Mouse (Mus musculus) cerebellum, postnatal 36 days (tissue): ENCODE data around the gene AC161166.1.
A peak's percentile ranks its signal among the peaks of the same experiment; 100 is the strongest.
"Not testable (repeated sequence)": the region's sequence is repeated elsewhere in the genome, so short reads cannot be mapped to it uniquely, and the experiment has no call there.

ENCODE experiments used
- DNase-seq, 2 experiments: peaks; one replicate each; pipeline ENCODE4 v3.0.0; 2021 to 2022; ENCODE audit warnings: mixed read lengths in 2 of 2

Gene AC161166.1

DNA sequence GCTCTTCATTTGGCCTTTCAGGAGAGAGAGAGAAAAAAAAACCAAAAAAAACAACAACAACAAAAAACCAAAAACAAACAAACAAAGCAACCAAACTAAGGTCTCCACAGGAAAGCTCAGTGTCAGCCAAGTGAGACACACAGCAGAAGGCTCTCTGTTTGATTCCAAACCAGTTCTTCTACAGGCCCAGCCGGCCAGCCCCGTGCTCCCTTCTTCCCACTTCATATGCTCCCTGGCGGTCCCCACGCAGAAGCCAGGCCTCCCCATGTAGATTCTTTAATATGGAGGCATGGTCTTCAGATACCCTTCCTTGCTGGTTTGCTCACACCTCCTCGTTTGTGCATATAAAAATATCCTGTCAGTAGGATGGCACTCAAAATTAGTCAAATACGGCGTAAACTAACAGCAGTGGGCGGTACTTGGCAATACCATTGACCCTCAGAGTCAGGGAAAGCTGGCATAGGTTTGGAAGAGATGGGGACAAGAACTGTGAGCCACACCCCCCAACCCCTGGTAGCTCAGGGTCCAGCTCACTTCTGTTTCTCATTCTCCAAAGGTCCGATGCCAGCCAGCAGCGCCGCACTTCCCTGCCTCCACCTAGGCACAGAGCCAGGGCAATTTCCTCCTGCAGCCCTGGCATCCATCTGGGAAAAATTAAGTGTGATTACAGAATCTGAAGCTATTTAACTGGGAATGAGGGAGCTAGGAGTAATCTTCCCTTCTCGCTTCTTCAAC, 13.6 kb upstream of the AC161166.1 start:
- peak; percentile 78 to 79 for DNase-seq

DNA sequence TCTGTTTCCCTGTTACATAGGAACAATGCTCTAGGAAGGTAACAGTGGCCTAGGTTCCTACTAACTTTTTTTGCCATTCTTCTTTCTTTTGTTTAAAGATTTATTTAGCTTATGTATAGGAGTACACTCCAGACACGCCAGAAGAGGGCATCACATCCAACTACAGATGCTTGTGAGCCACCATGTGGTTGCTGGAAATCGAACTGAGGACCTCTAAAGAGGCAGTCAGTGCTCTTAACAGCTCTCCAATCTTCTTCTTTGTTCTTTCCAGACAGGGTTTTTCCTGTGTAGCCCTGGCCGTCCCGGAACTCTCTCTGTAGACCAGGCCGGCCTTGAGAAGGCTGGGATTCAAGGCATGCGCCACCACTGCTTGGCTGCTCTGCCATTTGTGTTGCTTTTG, 12.7 kb upstream of the AC161166.1 start:
- DNase-seq: no peak

GRCm38 (mm10) chr7:24523723-24524122, 11.5 kb upstream of the AC161166.1 start:
- no peak for DNase-seq

DNA sequence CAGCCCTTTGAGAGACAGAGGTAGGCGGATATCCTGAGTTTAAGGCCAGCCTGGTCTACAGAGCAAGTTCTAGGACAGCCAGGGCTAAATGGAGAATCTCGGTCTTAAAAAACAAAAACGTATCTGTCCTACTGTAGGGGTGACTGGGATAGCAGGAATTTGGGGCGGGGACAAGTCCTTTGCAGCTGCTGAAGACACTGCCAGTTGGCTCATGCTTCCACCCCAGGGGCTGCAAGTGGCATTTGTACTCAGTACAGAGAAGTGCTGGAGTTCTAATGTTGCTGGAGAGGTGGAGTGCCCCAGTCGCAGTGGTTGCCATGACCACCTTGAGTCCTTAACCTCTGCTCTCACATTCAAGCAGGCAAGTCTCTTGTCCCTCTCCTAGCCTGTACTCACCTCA, 10.6 kb upstream of the AC161166.1 start:
- no peak for DNase-seq

GRCm38 (mm10) chr7:24520054-24520453, 7.8 kb upstream of the AC161166.1 start:
- not testable (repeated sequence) for DNase-seq

DNA sequence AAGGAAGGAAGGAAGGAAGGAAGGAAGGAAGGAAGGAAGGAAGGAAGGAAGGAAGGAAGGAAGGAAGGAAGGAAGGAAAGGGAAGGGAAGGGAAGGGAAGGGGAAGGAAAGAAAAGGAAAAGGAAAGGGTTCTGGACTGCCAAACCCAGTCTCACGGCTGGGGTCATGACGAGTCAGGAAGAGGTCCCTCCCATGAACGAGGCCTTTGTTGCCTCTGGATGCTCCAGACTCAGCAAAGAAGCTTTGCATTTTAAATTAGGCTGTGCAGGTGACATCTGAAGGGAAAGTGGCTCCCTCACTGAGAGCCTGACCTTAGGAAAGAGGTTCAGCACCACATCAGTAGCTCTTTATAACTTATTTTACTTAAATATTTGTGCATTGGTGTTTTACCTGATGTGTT, 6.9 kb upstream of the AC161166.1 start:
- no peak for DNase-seq

DNA sequence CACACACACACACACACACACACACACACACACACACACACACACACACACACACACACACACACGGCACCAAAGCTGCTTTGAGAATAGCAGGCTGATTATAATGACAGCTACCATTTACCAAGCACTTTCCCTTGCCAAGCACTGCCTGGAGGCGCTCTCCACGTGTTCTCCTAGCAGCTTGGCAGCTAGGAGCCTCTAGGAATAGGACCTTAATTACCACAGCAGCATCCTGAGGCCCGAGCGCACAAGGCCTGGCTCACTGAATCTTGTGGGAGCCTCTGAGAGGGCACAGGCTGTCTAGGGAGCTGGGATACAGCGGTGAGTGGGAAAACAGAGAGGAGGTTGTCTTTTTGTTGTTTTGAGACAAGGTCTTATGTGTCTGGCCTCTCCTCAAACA, 5.4 kb upstream of the AC161166.1 start:
- no peak for DNase-seq

DNA sequence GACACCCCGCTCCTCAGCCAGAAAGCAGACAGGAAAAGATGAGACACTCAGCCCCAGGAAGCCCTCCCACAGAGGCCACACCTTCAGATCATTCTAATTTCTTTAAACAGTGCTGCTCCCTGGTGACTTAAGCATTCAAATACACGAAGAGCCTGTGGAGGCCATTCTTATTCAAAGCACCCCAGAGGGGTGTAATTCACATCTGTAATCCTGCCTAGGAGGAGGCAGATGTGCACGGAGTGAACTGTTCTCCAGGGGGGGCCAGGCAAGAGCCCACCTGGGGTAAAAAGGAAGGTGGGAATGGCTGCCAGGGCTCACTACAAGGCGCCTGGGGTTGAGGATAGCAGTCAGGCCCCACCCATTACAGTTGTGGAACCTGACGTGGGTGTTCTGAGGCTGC, 4.8 kb upstream of the AC161166.1 start:
- no peak for DNase-seq

DNA sequence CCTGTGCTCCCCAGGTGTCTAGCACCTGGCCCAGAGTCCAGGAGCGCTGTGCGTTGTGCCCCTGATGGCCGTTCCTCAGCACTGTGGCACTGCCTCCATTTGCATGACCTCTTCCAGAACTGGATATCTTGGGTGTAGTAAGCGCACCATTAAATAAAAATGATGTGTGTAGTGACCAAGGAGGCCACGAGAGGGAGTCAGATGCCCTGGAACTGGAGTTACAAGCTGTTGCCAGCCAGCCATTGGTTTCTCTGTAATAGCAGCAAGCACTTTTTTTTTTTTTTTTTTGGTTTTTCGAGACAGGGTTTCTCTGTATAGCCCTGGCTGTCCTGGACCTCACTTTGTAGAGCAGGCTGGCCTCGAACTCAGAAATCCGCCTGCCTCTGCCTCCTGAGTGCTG, 4.1 kb upstream of the AC161166.1 start:
- peak; percentile 64 to 69 for DNase-seq

GRCm38 (mm10) chr7:24507726-24508114, 4.5 kb downstream of the AC161166.1 start:
- DNase-seq: no peak

DNA sequence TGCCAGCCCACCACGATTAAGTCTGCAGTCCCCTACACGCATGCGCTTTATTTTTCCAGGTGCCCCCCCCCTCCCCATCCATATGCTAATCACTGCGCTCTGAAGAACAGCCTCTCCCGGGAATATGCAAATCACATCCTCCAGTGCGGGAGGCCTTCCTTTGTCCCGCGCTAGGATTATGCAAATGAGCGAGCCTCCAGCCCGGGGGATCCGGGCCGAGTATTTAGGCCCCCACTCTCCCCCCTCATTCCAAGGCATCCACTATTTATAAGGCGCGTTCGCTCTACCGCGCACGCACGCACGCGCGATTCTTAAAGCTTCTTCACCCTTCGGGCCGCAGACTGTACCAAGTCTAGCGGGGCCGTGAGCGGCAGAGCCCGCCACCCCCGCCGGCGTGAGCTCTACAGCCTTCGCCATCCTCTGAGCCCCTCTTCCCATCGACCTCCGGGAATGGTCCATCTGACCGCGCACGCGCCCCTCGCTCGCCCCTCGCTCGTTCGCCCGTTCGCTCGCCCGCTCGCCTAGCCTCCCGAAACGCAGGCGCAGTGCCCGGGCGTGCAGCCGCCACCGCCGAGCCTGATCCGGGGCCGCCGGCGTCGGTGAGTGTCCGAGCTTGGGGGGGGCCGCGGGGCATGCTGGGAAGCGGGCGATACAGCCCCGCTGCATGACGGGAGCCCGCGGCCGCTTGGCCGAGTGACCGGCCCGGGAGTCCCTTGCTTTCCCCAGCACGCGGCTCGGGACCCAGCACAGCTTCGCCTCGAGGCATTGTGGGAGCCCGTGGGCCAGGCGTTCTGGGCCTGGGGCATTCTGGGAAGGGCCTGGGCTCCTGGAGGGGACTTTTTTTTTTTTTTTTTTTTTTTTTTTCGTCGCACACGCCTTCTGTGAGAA, 5.2 kb downstream of the AC161166.1 start, which contains the start of gene Zfp428:
Zfp428 (plus strand) TSS at position 169 of the 888 bp plus-strand sequence.
- peak; percentile 90 to 92 for DNase-seq

DNA sequence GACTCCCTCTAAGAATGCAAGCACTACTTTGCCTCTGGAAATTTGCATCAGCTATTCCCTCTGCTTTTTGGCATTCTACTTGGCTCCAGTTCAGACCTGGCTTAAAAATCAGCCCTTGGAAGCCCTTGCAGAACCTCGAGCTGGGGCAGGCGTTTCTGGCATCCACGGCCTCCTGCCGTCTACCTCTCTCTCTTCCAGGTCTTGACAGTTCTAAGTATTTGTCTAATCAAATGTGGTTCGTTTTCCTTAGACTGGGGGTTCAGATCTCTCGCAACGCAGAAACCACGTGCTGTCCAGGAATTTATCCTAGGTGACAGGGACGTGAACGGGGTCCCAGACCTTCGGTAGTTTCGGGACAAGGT, 5.8 kb downstream of the AC161166.1 start:
- DNase-seq: peak; percentile 70 to 78

DNA sequence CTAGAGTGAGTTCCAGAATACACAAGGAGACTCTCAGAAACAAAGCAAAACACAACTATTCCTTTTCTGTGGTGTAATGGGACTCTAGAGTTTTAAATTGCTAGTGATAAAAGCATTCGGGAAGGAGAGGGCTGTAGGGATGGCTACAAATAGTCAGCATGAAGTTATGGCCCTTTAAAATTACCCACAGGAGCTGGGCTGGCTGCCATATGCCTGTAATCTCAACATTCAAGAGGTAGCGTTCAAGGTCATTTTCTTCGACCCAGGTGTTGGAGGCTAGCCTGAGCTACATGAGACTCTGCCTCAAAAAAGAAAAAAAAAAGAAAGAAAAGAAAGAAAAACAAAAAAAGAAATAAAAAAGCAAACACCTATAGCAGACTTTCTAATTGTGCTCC, 6.2 kb downstream of the AC161166.1 start:
- DNase-seq: peak in 1 of 2 experiments; percentile 52

GRCm38 (mm10) chr7:24505447-24506064, 6.7 kb downstream of the AC161166.1 start:
- DNase-seq: no peak

DNA sequence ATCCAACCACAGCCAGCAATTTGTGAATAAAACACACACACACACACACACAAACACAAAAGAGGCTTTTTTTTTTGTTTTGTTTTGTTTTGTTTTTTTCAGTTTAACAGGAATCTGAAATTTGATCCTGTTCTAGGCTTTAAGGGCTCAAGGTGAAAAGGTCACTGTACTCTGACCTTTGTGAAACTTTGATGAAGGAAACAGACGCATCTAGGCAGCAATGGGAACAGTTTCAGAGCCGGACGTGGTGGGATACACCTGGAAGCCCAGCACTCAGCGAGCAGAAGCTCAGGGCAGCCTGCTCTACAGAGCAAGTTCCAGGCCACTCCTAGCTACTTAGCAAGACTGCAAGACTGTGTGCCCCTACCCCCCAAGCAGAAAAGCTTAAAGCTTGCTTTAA, 7.4 kb downstream of the AC161166.1 start:
- DNase-seq: no peak

DNA sequence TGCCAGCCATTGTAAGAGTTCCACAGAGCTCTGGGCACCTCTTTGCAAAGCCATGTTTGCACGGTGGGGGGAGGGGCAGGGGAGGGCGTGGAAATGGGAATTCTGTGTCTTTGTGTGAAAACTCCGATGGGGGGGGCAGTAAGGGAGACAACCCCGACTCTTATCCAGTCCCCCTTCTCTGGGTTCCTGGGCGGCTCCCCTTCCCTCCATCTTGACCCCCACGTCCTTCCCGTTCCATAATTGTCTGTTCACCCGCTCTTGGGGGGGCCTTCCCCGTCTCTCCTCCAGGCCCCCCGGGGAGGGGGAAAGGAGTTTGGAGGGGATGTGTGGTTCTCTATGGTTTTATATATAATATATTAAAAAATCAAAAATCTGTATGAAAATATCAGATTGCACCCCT, 8.3 kb downstream of the AC161166.1 start:
- DNase-seq: no peak

DNA sequence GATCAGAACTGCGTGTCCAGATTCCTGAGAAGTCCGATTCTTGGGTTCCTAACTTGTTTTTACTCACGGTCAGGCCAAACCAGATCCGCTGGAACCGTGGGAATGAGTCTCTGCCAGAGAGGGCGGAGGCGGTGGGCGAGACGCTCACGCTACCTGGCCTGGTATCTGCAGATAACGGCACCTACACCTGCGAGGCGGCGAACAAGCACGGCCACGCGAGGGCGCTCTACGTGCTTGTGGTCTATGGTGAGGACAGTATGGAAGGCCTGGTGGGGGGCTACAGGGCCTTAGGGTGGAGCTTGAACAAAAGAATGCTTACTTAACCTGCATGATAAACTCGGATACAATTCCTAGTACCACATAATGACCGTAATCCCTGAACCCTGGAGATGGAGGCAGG, 10.8 kb downstream of the AC161166.1 start:
- peak; percentile 39 to 46 for DNase-seq

GRCm38 (mm10) chr7:24500929-24501328, 11.3 kb downstream of the AC161166.1 start:
- peak; percentile 42 to 45 for DNase-seq

- DNase-seq: no peak
These were observed 12.2 kb downstream of the AC161166.1 start for GRCm38 (mm10) chr7:24499856-24500577.

DNA sequence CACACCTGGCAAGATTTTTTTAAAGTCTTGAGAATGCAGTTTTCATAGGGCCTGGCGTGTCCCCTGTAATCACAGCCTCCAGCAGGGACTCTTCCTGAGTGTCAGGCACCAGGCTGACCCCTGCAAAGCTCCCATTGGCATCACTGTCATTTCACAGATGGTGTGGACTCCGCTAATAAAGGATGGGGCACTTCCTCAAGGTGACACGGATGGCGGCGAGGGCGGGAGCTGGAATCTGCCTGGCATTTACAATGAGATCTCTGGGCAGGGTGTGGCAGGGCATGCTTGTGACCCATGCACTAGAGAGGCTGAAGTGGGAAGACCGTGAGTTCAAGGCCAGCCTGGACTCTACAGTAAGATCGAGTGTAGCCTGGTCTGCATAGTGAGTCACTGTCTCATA, 24.0 kb downstream of the AC161166.1 start:
- DNase-seq: peak; percentile 44 to 57

DNA sequence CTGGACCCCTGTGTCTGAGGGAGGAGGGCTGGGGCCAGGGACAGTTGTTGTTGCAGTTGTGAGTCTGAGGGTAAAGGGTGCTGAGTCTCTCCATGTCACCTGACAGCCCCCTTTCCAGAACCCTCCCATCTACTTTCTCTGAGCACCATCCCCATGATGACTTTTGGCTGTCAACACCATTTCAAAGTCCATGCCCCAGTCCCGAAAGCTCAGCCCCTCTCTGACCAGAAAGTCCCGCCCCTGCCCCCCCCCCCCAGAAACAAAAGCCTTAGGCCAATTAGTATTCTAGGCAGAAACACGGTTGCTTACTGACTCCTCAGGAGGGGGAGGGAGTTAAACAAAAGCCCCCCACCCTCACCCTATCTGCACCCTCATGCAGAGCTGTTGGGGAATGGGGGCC, 24.9 kb downstream of the AC161166.1 start:
- no peak for DNase-seq

DNA sequence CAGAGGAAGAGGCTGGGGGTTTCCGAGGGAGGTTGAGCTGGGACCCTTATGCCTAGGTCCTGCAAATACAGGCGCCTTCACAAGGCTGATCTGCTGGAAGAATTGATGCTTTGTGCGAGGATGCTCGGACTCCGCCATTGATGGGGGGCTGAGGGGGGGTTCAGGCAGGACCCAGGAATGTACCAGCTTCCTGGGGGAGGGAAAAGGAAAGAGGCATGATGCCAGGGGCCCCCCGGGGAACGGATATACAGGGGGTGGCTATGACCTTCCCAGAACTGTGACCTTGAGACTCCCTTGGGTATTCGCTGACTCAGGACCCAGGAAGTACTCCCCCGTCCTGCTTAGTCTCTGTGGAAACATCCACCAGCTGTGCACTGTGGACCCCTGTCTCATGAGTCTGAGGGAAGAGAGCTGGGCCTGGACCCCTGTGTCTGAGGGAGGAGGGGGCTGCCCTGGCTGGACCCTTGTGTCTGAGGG, 25.6 kb downstream of the AC161166.1 start:
- DNase-seq: no peak

DNA sequence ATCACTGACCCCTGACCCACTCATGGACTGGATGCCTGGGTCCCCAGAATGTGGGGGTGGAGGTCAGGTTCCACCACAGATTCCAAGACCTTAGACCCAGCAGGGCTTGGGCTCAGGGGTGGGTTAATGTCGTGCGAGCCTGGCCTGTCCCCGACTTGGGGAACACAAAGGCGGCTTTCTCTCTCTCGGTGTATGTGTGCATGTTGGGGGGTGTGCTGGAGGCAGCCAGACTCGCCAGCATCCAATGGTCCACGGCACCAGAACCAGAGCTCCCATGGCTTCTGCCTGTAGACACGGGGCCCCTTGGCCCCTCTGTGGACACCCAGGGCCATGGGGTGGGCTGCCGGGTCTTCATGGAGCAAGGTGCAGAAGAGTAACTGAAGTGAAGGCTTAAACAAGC, 26.8 kb downstream of the AC161166.1 start:
- DNase-seq: no peak
